Mouse (Mus musculus): ENCODE data around the gene Mybl2. TPM values are rescaled to one million over a fixed set of nuclear protein-coding genes. Genes with fewer than 3 reads are reported as not detected.

The Mybl2 gene
- polyA plus RNA-seq, 1 experiment from 2014 or later, result 19.6 TPM

DNA sequence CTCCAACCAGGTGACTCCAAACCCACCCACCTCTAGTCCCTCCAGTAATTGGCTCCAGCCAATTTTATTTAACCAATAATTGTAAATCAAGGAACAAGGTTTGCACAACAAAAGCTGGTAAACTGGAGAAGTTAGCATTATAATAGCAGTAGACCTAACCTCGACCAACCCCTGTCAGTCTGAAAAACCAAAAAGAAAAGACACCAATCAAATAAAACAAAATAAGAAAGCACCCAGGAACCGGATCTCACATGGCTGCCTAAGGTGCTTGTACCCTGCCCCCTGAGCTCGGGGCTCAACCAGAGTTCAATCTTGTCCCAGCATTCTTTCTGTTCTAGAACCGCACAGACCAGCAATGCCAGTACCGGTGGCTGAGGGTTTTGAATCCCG is 7.6 kb downstream of the Mybl2 start:
- Histone ChIP-seq H3K4me2 (ENCODE audit: low read depth, low read length) (no peak overlapping the region), H3K27ac (ENCODE audit: low read length) (no peak overlapping the region), H3K4me1 (ENCODE audit: control insufficient read depth, insufficient read depth, low read length) (no peaks in the 10 kb centered on the region), H3K9me3 (replicated peaks; ENCODE audit: control insufficient read depth, low read length) (no peaks in the 10 kb centered on the region), H3K4me3 (replicated peaks; ENCODE audit: low read length) (no peak overlapping the region), H3K27me3 (ENCODE audit: control insufficient read depth, insufficient read depth, low read length) (no peaks in the 10 kb centered on the region), H3K9ac (ENCODE audit: low read length) (no peak overlapping the region), H3K36me3 (ENCODE audit: control insufficient read depth, insufficient read depth, low read length) (no peaks in the 10 kb centered on the region)
- WGBS, result 79% methylated on average over 6 of the region's 6 CpGs
- ATAC-seq (ENCODE audit: insufficient read depth, low FRiP score), result no peak

DNA sequence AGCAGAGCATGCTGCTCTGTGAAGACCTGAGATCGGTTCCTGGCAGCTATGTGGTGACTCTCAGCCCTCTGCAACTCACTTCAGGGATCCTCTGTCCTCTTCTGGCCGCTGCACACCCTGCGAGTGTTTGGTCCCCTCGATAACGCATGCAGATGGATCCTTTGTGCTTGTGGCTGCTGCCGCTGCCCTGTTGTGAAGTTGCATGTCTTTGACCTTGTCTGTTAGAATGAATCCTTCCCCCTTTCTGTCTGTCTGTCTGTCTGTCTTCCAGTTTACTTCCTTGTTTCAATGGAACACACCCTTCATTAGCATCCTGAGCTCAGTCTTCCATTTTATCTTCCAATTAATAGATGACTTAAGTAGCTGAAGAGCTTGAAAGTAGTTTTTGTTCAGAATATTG is 11.8 kb downstream of the Mybl2 start:
- Histone ChIP-seq H3K4me1 (ENCODE audit: control insufficient read depth, insufficient read depth, low read length) (no peaks in the 10 kb centered on the region), H3K4me2 (ENCODE audit: low read depth, low read length) (no peak overlapping the region), H3K27me3 (ENCODE audit: control insufficient read depth, insufficient read depth, low read length) (no peaks in the 10 kb centered on the region), H3K36me3 (ENCODE audit: control insufficient read depth, insufficient read depth, low read length) (no peaks in the 10 kb centered on the region), H3K9ac (ENCODE audit: low read length) (no peak overlapping the region), H3K27ac (ENCODE audit: low read length) (no peak overlapping the region), H3K9me3 (replicated peaks; ENCODE audit: control insufficient read depth, low read length) (no peaks in the 10 kb centered on the region), H3K4me3 (replicated peaks; ENCODE audit: low read length) (no peak overlapping the region)
- no peak for ATAC-seq (ENCODE audit: insufficient read depth, low FRiP score)
- 95% methylated on average over 6 of the region's 6 CpGs for WGBS

GRCm38 (mm10) chr2:163067233-163067632 is 12.7 kb downstream of the Mybl2 start:
- Histone ChIP-seq H3K27ac (ENCODE audit: low read length) (no peak overlapping the region), H3K4me1 (ENCODE audit: control insufficient read depth, insufficient read depth, low read length) (no peaks in the 10 kb centered on the region), H3K9me3 (replicated peaks; ENCODE audit: control insufficient read depth, low read length) (no peaks in the 10 kb centered on the region), H3K4me3 (replicated peaks; ENCODE audit: low read length) (no peak overlapping the region), H3K4me2 (ENCODE audit: low read depth, low read length) (no peak overlapping the region), H3K36me3 (ENCODE audit: control insufficient read depth, insufficient read depth, low read length) (no peaks in the 10 kb centered on the region), H3K27me3 (ENCODE audit: control insufficient read depth, insufficient read depth, low read length) (no peaks in the 10 kb centered on the region), H3K9ac (ENCODE audit: low read length) (no peak overlapping the region)
- whole genome bisulfite sequencing, result 89% methylated on average over 1 of the region's 1 CpGs
- no peak for ATAC-seq (ENCODE audit: insufficient read depth, low FRiP score)

GRCm38 (mm10) chr2:163070213-163070612 is 15.7 kb downstream of the Mybl2 start:
- H3K4me3 ChIP-seq (replicated peaks; ENCODE audit: low read length), result no peak overlapping the region
- 80% methylated on average over 3 of the region's 3 CpGs for WGBS
- no peak overlapping the region for H3K9ac ChIP-seq (ENCODE audit: low read length)
- ATAC-seq (ENCODE audit: insufficient read depth, low FRiP score), result no peak
- H3K36me3 ChIP-seq (ENCODE audit: control insufficient read depth, insufficient read depth, low read length), result 0 out of 2 replicates have a peak, but pooled peaks cover 4% of the 10 kb centered on the region
- H3K27ac ChIP-seq (ENCODE audit: low read length), result no peak overlapping the region
- no peak overlapping the region for H3K4me2 ChIP-seq (ENCODE audit: low read depth, low read length)
- no peaks in the 10 kb centered on the region for H3K27me3 ChIP-seq (ENCODE audit: control insufficient read depth, insufficient read depth, low read length)
- no peaks in the 10 kb centered on the region for H3K9me3 ChIP-seq (replicated peaks; ENCODE audit: control insufficient read depth, low read length)
- no peaks in the 10 kb centered on the region for H3K4me1 ChIP-seq (ENCODE audit: control insufficient read depth, insufficient read depth, low read length)

DNA sequence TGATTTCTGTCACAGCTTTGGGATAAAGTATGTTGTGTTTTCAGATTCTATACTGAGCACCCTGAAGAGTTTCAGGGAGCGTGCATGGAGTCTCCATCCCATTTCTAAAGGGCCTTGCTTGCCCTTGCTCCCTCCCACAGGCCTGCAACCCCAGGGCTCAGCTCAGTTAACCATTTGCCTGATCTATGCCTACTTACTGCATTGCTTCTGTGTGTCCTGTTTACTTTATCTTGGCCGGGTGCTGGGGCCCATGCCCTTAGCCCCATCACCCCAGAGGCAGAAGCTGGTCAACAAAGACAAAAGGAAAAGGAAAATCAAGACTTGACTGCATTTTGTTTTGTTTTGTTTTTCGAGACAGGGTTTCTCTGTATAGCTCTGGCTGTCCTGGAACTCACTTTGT is 17.1 kb downstream of the Mybl2 start:
- no peak overlapping the region for H3K9ac ChIP-seq (ENCODE audit: low read length)
- no peak overlapping the region for H3K4me2 ChIP-seq (ENCODE audit: low read depth, low read length)
- H3K4me1 ChIP-seq (ENCODE audit: control insufficient read depth, insufficient read depth, low read length), result no peaks in the 10 kb centered on the region
- 75% methylated on average over 3 of the region's 3 CpGs for WGBS
- ATAC-seq (ENCODE audit: insufficient read depth, low FRiP score), result no peak
- H3K9me3 ChIP-seq (replicated peaks; ENCODE audit: control insufficient read depth, low read length), result no peaks in the 10 kb centered on the region
- no peaks in the 10 kb centered on the region for H3K27me3 ChIP-seq (ENCODE audit: control insufficient read depth, insufficient read depth, low read length)
- no peak overlapping the region for H3K4me3 ChIP-seq (replicated peaks; ENCODE audit: low read length)
- H3K36me3 ChIP-seq (ENCODE audit: control insufficient read depth, insufficient read depth, low read length), result 0 out of 2 replicates have a peak, but pooled peaks cover 4% of the 10 kb centered on the region
- no peak overlapping the region for H3K27ac ChIP-seq (ENCODE audit: low read length)

GRCm38 (mm10) chr2:163073023-163073757 is 18.7 kb downstream of the Mybl2 start:
- no peak overlapping the region for H3K4me2 ChIP-seq (ENCODE audit: low read depth, low read length)
- no peak for ATAC-seq (ENCODE audit: insufficient read depth, low FRiP score)
- H3K27me3 ChIP-seq (ENCODE audit: control insufficient read depth, insufficient read depth, low read length), result no peaks in the 10 kb centered on the region
- no peaks in the 10 kb centered on the region for H3K4me1 ChIP-seq (ENCODE audit: control insufficient read depth, insufficient read depth, low read length)
- 90% methylated on average over 9 of the region's 9 CpGs for WGBS
- no peak overlapping the region for H3K9ac ChIP-seq (ENCODE audit: low read length)
- H3K9me3 ChIP-seq (replicated peaks; ENCODE audit: control insufficient read depth, low read length), result no peaks in the 10 kb centered on the region
- no peak overlapping the region for H3K27ac ChIP-seq (ENCODE audit: low read length)
- H3K36me3 ChIP-seq (ENCODE audit: control insufficient read depth, insufficient read depth, low read length), result peaks cover 4% of the 10 kb centered on the region; the same call in 1 of the 2 replicates
- no peak overlapping the region for H3K4me3 ChIP-seq (replicated peaks; ENCODE audit: low read length)

- Histone ChIP-seq H3K27me3 (ENCODE audit: control insufficient read depth, insufficient read depth, low read length) (no peaks in the 10 kb centered on the region), H3K4me3 (replicated peaks; ENCODE audit: low read length) (no peak overlapping the region), H3K9me3 (replicated peaks; ENCODE audit: control insufficient read depth, low read length) (no peaks in the 10 kb centered on the region), H3K9ac (ENCODE audit: low read length) (no peak overlapping the region), H3K36me3 (ENCODE audit: control insufficient read depth, insufficient read depth, low read length) (peaks cover 4% of the 10 kb centered on the region; the same call in 1 of the 2 replicates), H3K4me1 (ENCODE audit: control insufficient read depth, insufficient read depth, low read length) (no peaks in the 10 kb centered on the region), H3K27ac (ENCODE audit: low read length) (no peak overlapping the region), H3K4me2 (ENCODE audit: low read depth, low read length) (no peak overlapping the region)
- no peak for ATAC-seq (ENCODE audit: insufficient read depth, low FRiP score)
- WGBS, result 89% methylated on average over 7 of the region's 7 CpGs
These were observed 19.5 kb downstream of the Mybl2 start for GRCm38 (mm10) chr2:163074006-163074405.

- H3K36me3 ChIP-seq (ENCODE audit: control insufficient read depth, insufficient read depth, low read length), result peaks cover 4% of the 10 kb centered on the region
- no peak overlapping the region for H3K4me3 ChIP-seq (replicated peaks; ENCODE audit: low read length)
- ATAC-seq (ENCODE audit: insufficient read depth, low FRiP score), result no peak; the same call in 1 of the 2 replicates
- 93% methylated on average over 12 of the region's 12 CpGs for WGBS
- no peak overlapping the region; the same call in 1 of the 2 replicates for H3K9ac ChIP-seq (ENCODE audit: low read length)
- H3K4me2 ChIP-seq (ENCODE audit: low read depth, low read length), result no peak overlapping the region
- H3K9me3 ChIP-seq (replicated peaks; ENCODE audit: control insufficient read depth, low read length), result no peaks in the 10 kb centered on the region
- no peaks in the 10 kb centered on the region for H3K4me1 ChIP-seq (ENCODE audit: control insufficient read depth, insufficient read depth, low read length)
- H3K27ac ChIP-seq (ENCODE audit: low read length), result no peak overlapping the region
- H3K27me3 ChIP-seq (ENCODE audit: control insufficient read depth, insufficient read depth, low read length), result no peaks in the 10 kb centered on the region
These were observed 20.3 kb downstream of the Mybl2 start for GRCm38 (mm10) chr2:163074808-163075207.

- no peak overlapping the region for H3K9ac ChIP-seq (ENCODE audit: low read length)
- H3K9me3 ChIP-seq (replicated peaks; ENCODE audit: control insufficient read depth, low read length), result no peaks in the 10 kb centered on the region
- peak; percentile 60; the same call in 1 of the 2 replicates for ATAC-seq (ENCODE audit: insufficient read depth, low FRiP score)
- peaks cover 4% of the 10 kb centered on the region for H3K36me3 ChIP-seq (ENCODE audit: control insufficient read depth, insufficient read depth, low read length)
- H3K4me1 ChIP-seq (ENCODE audit: control insufficient read depth, insufficient read depth, low read length), result no peaks in the 10 kb centered on the region
- 74% methylated on average over 3 of the region's 3 CpGs for WGBS
- no peak overlapping the region for H3K4me2 ChIP-seq (ENCODE audit: low read depth, low read length)
- H3K4me3 ChIP-seq (replicated peaks; ENCODE audit: low read length), result no peak overlapping the region
- H3K27ac ChIP-seq (ENCODE audit: low read length), result no peak overlapping the region
- no peaks in the 10 kb centered on the region for H3K27me3 ChIP-seq (ENCODE audit: control insufficient read depth, insufficient read depth, low read length)
These were observed 20.7 kb downstream of the Mybl2 start for GRCm38 (mm10) chr2:163075234-163075633.
